Mouse (Mus musculus): ENCODE measurements around the gene Krtap5-3. TPM values are rescaled to one million over a fixed set of nuclear protein-coding genes. Genes with fewer than 3 reads are reported as not detected.
"Not testable (repeated sequence)": the region's sequence is repeated elsewhere in the genome, so short reads cannot be mapped to it uniquely, and the experiment has no call there.

Gene Krtap5-3
- not detected for polyA plus RNA-seq (2012; fragmentation: generic; extraction: Trizol)
- long read RNA-seq, experiment 1: 0 reads
- long read RNA-seq, experiment 2: 0 reads

DNA sequence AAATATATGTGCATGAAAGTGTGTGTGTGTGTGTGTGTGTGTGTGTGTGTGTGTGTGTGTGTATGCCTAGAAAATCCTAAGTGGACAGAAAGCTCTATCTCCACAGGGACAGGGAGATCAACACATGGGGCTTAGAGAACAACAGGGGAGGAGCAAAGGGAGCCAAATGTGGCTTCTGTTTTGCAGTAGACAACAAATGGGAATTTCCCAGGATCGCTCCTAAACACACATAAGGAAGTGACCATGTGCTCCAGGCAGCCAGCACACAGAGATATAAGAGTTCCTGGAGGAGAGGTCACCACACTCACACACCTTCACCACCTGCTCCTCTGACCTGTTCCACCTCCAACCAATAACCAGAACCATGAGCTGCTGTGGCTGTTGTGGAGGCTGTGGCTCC, at the start of gene Krtap5-3:
Krtap5-3 (plus strand) TSS at position 301 of the 400 bp plus-strand sequence.
- H3K4me3 ChIP-seq (ENCODE audit: insufficient read depth, poor library complexity, severe bottlenecking): no peak within 1 kb of the TSS
- H3K36me3 ChIP-seq (ENCODE audit: control insufficient read depth, insufficient read depth): no peaks in the 10 kb centered on the region
- no peak for TF ChIP-seq USF1 (IDR thresholded peaks at IDR 0.05; ENCODE audit: low read depth)
- no peak for TF ChIP-seq MYOG (IDR thresholded peaks at IDR 0.05; ENCODE audit: control insufficient read depth, extremely low read depth, insufficient read length)
- no peak for TF ChIP-seq MYOD1 (IDR thresholded peaks at IDR 0.05; ENCODE audit: control insufficient read depth, insufficient read length, low read depth)
- TF ChIP-seq CEBPB (IDR thresholded peaks at IDR 0.05; ENCODE audit: low read depth): no peak
- TF ChIP-seq CTCF (IDR thresholded peaks at IDR 0.05; ENCODE audit: control insufficient read depth, insufficient read depth, insufficient read length): no peak
- TF ChIP-seq FOSL1 (IDR thresholded peaks at IDR 0.05; ENCODE audit: insufficient read depth, low read length, poor library complexity, severe bottlenecking): no peak
- no peaks in the 10 kb centered on the region for H3K79me2 ChIP-seq (ENCODE audit: control insufficient read depth, insufficient read depth)
- H3ac ChIP-seq (ENCODE audit: control insufficient read depth, insufficient read length, low read depth): no peak within 1 kb of the TSS
- H3K27me3 ChIP-seq (ENCODE audit: control insufficient read depth, insufficient read depth, insufficient read length): no peaks in the 10 kb centered on the region
- no peaks in the 10 kb centered on the region for H3K79me3 ChIP-seq (ENCODE audit: low read depth)

DNA sequence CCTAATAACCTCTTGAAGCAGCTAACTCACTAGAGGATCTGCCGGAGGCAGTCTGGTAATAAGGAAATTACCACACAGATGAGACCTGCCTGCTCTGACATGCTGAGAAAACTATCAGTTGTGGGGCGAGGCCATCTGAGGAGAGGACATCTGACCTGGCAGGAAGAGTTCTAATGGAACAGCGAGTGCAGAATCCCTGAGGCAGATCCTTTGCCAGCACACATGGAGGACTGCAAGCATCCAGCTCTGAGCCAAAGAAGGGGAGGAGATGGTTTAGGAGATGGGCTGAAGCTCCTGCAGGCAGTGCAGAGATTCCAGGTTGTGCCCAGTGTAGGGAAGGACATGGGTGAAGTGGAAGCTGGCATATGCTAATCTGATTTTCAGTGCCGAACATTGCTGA, 49.0 kb upstream of the Krtap5-3 start:
- H3K4me3 ChIP-seq (ENCODE audit: insufficient read depth, poor library complexity, severe bottlenecking): no peak overlapping the region
- no peak for TF ChIP-seq MYOG (IDR thresholded peaks at IDR 0.05; ENCODE audit: control insufficient read depth, extremely low read depth, insufficient read length)
- no peak for TF ChIP-seq CEBPB (IDR thresholded peaks at IDR 0.05; ENCODE audit: low read depth)
- peaks cover 9% of the 10 kb centered on the region for H3K27me3 ChIP-seq (ENCODE audit: control insufficient read depth, insufficient read depth, insufficient read length)
- H3K36me3 ChIP-seq (ENCODE audit: control insufficient read depth, insufficient read depth): no peaks in the 10 kb centered on the region
- no peaks in the 10 kb centered on the region for H3K79me3 ChIP-seq (ENCODE audit: low read depth)
- H3ac ChIP-seq (ENCODE audit: control insufficient read depth, insufficient read length, low read depth): no peak overlapping the region
- H3K79me2 ChIP-seq (ENCODE audit: control insufficient read depth, insufficient read depth): no peaks in the 10 kb centered on the region

DNA sequence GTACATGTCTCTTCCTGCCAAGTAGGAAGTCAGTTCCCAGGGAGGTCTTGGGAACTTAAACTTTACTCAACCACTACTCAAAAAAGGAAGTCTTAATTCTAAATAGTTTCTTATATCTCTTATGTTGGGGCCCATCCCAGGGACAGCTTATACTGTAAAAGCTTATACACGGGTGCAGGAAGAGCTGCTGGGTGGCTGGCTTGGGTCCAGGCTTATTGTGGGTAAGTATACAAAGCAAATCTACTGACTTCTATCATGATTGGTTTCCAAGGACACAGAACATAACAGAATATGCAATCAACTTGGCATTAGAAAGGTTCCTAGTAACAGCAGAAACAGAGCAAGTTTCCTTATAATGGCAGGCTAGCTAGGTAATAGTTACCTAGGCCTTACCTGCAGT, 45.9 kb upstream of the Krtap5-3 start:
- Histone ChIP-seq H3K4me3 (ENCODE audit: insufficient read depth, poor library complexity, severe bottlenecking) (no peak overlapping the region), H3K79me2 (ENCODE audit: control insufficient read depth, insufficient read depth) (no peaks in the 10 kb centered on the region), H3K36me3 (ENCODE audit: control insufficient read depth, insufficient read depth) (no peaks in the 10 kb centered on the region), H3K27me3 (ENCODE audit: control insufficient read depth, insufficient read depth, insufficient read length) (peaks cover 14% of the 10 kb centered on the region), H3ac (ENCODE audit: control insufficient read depth, insufficient read length, low read depth) (no peak overlapping the region), H3K79me3 (ENCODE audit: low read depth) (no peaks in the 10 kb centered on the region)
- TF ChIP-seq MAX (IDR thresholded peaks at IDR 0.05): no peak
- TF ChIP-seq MYOD1 (IDR thresholded peaks at IDR 0.05; ENCODE audit: control insufficient read depth, insufficient read length, low read depth): no peak
- no peak for TF ChIP-seq USF1 (IDR thresholded peaks at IDR 0.05; ENCODE audit: low read depth)
- TF ChIP-seq CTCF (IDR thresholded peaks at IDR 0.05; ENCODE audit: control insufficient read depth, insufficient read depth, insufficient read length): no peak
- TF ChIP-seq FOSL1 (IDR thresholded peaks at IDR 0.05; ENCODE audit: insufficient read depth, low read length, poor library complexity, severe bottlenecking): no peak
- no peak for TF ChIP-seq MYOG (IDR thresholded peaks at IDR 0.05; ENCODE audit: control insufficient read depth, extremely low read depth, insufficient read length)

DNA sequence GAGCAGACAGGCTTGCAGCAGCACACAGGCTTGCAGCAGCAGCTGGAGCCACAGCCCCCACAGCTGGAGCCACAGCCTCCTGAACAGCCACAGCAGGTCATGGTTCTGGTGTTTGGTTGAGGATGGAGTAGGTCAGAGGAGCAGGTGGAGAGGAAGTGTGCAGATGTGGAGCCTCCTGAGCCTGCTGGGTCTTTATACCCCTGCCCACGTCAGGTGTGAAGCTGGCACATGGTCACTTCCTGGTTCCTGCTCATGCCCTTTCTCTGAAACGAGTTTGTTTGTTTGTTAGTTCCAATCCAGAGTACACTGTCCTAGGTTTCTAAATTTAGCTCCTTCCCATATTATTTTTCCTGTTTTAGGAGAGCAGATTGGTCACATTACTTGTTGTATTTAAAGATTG, 44.2 kb upstream of the Krtap5-3 start, which contains the start of gene Gm29735:
Gm29735 (minus strand) TSS at position 101 of the 400 bp plus-strand sequence.
- not testable (repeated sequence) for H3K4me3 ChIP-seq (ENCODE audit: insufficient read depth, poor library complexity, severe bottlenecking); H3K79me3 ChIP-seq (ENCODE audit: low read depth); H3ac ChIP-seq (ENCODE audit: control insufficient read depth, insufficient read length, low read depth); H3K36me3 ChIP-seq (ENCODE audit: control insufficient read depth, insufficient read depth); H3K79me2 ChIP-seq (ENCODE audit: control insufficient read depth, insufficient read depth)
- peaks cover 22% of the 10 kb centered on the region for H3K27me3 ChIP-seq (ENCODE audit: control insufficient read depth, insufficient read depth, insufficient read length)

DNA sequence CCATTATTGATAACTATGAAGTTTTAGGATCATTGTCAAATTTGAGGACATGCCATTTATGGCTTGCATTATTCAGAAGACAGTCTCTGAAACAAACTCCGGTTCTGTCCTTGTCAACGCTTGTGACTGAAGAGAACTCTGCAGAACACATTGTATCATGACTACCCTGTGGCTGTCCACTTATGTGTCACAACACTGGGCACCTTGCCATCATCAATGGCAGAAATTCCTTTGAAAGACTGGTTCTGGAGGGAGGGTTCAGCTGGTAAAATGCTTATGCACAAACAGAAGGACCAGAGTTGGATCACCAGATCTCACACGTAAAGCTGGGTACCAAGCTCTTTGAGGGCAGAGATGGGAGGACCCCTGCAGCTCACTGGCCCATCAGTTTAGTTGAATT, 41.8 kb upstream of the Krtap5-3 start:
- Histone ChIP-seq H3K79me2 (ENCODE audit: control insufficient read depth, insufficient read depth) (no peaks in the 10 kb centered on the region), H3ac (ENCODE audit: control insufficient read depth, insufficient read length, low read depth) (no peak overlapping the region), H3K27me3 (ENCODE audit: control insufficient read depth, insufficient read depth, insufficient read length) (peaks cover 25% of the 10 kb centered on the region), H3K36me3 (ENCODE audit: control insufficient read depth, insufficient read depth) (no peaks in the 10 kb centered on the region), H3K79me3 (ENCODE audit: low read depth) (no peaks in the 10 kb centered on the region), H3K4me3 (ENCODE audit: insufficient read depth, poor library complexity, severe bottlenecking) (no peak overlapping the region)
- TF ChIP-seq FOSL1 (IDR thresholded peaks at IDR 0.05; ENCODE audit: insufficient read depth, low read length, poor library complexity, severe bottlenecking): no peak
- TF ChIP-seq CTCF (IDR thresholded peaks at IDR 0.05; ENCODE audit: control insufficient read depth, insufficient read depth, insufficient read length): no peak
- TF ChIP-seq CEBPB (IDR thresholded peaks at IDR 0.05; ENCODE audit: low read depth): no peak
- TF ChIP-seq MYOG (IDR thresholded peaks at IDR 0.05; ENCODE audit: control insufficient read depth, extremely low read depth, insufficient read length): no peak
- no peak for TF ChIP-seq MAX (IDR thresholded peaks at IDR 0.05)
- no peak for TF ChIP-seq MYOD1 (IDR thresholded peaks at IDR 0.05; ENCODE audit: control insufficient read depth, insufficient read length, low read depth)
- TF ChIP-seq USF1 (IDR thresholded peaks at IDR 0.05; ENCODE audit: low read depth): no peak

DNA sequence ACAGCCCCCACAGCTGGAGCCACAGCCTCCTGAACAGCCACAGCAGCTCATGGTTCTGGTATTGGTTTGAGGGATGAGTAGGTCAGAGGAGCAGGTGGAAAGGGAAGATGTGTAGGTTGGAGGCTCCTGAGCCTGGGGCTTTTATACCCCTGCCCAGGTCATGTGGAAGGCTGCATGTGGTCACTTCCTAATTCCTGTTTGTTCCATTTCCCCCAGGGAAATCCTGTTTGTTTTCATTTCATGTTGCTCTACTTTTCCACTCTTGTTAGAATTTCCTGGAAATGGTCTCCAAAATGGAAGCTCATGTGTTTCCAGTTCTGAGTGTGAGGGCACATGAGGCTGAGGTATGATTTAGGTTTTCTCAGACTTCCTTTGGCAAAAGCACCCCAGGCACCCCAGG, 35.5 kb upstream of the Krtap5-3 start, which contains the start of gene Gm4553:
Gm4553 (minus strand) TSS at position 101 of the 400 bp plus-strand sequence.
- H3K79me3 ChIP-seq (ENCODE audit: low read depth); H3K36me3 ChIP-seq (ENCODE audit: control insufficient read depth, insufficient read depth); H3K4me3 ChIP-seq (ENCODE audit: insufficient read depth, poor library complexity, severe bottlenecking); H3ac ChIP-seq (ENCODE audit: control insufficient read depth, insufficient read length, low read depth); H3K79me2 ChIP-seq (ENCODE audit: control insufficient read depth, insufficient read depth): not testable (repeated sequence)
- H3K27me3 ChIP-seq (ENCODE audit: control insufficient read depth, insufficient read depth, insufficient read length): peaks cover 10% of the 10 kb centered on the region
